In the genomic region with DNA sequence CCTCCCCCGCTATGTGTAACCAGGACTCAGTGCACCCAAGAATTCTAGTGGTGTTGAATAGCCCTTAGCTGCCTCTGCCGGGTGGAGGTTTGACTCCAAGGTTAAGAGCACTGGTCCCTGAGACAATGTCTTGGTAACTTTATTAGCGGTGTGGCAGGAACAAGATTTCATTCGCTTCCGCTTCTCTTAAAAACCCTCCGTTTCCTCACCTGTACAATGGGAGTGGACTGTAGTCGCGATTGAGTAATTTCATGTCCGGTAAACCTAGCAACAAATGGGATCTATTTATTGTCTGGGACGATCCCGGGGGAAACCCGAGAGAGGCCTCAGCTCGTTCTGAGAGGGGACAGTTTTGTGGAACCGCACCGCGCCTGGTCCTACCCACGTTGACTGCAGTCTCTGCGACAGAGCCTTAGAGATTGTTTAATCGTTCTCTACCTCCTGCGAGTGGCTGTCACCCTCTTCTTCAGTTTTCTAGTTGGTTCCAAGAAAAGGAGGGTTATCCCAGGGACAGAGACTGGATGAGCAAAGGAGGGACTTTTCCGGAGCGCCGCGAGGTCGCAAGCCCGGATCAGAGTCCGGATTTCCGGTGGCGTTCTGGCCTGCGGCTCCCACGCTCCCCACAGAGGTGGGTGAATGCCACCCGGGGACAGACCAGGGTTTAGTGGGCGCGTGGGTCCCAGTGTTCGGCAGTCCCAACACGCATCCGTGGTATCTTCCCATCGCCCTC, we compare ENCODE assay signal across 7 mouse cellular contexts. TPM values are rescaled to one million over a fixed set of nuclear protein-coding genes. Genes with fewer than 3 reads are reported as not detected.
DNase-seq lines count a peak whose midpoint lies in the region; ATAC-seq and TF ChIP-seq lines count a peak whose summit lies in the region.

No protein-coding gene starts in this region.

- peak overlapping the region; percentile 54 for H3K4me3 ChIP-seq in heart, embryonic 13.5 days
- peak overlapping the region; percentile 26 for H3K4me3 ChIP-seq in midbrain, embryonic 14.5 days (replicated peaks; ENCODE audit: low read depth, low read length)

- DNase-seq in Muller cell, postnatal 12 days (ENCODE audit: inconsistent ontology term): peak; percentile 17
- peak; percentile 28 for DNase-seq in brain, embryonic 14.5 days (ENCODE audit: low read depth)
- DNase-seq in kidney, postnatal 14 days: peak; percentile 56
- DNase-seq in midbrain, embryonic 14.5 days: no peak
- DNase-seq in layer of hippocampus, adult 9-11 months: no peak

- WGBS in heart, embryonic 13.5 days: 1% methylated on average over 38 of the region's 38 CpGs
- 2% methylated on average over 38 of the region's 38 CpGs for WGBS in midbrain, embryonic 14.5 days

- H3K9me3 ChIP-seq in heart, embryonic 13.5 days: no peaks in the 10 kb centered on the region
- H3K9me3 ChIP-seq in midbrain, embryonic 14.5 days (ENCODE audit: control insufficient read depth, low read length): no peaks in the 10 kb centered on the region

- no peaks in the 10 kb centered on the region for H3K36me3 ChIP-seq in heart, embryonic 13.5 days
- H3K36me3 ChIP-seq in midbrain, embryonic 14.5 days (ENCODE audit: control insufficient read depth, insufficient read depth, low read length): no peaks in the 10 kb centered on the region

- TF ChIP-seq CTCF in brain, embryonic 14.5 days (IDR thresholded peaks at IDR 0.05; ENCODE audit: borderline replicate concordance, extremely low read depth, insufficient read depth, insufficient read length): no peak

- H3K9ac ChIP-seq in heart, embryonic 13.5 days: peak overlapping the region; percentile 75
- H3K9ac ChIP-seq in midbrain, embryonic 14.5 days (replicated peaks; ENCODE audit: low read length): peak overlapping the region; percentile 40; the same call in 1 of the 2 replicates

- no peak for TF ChIP-seq POLR2A in brain, embryonic 14.5 days (IDR thresholded peaks at IDR 0.05; ENCODE audit: borderline replicate concordance, extremely low read depth, insufficient read depth, insufficient read length, poor library complexity, severe bottlenecking)

- no peak for ATAC-seq in heart, embryonic 13.5 days (ENCODE audit: extremely low read depth, insufficient number of reproducible peaks, low FRiP score, low TSS enrichment)
- no peak for ATAC-seq in midbrain, embryonic 14.5 days (ENCODE audit: low FRiP score, low TSS enrichment)
- no peak for ATAC-seq in frontal cortex, adult (ENCODE audit: low TSS enrichment)

- peaks cover 62% of the 10 kb centered on the region for H3K27me3 ChIP-seq in heart, embryonic 13.5 days (replicated peaks)
- peaks cover 35% of the 10 kb centered on the region for H3K27me3 ChIP-seq in midbrain, embryonic 14.5 days (ENCODE audit: control insufficient read depth, insufficient read depth, low read length)

- H3K4me1 ChIP-seq in heart, embryonic 13.5 days: peaks cover 36% of the 10 kb centered on the region
- H3K4me1 ChIP-seq in midbrain, embryonic 14.5 days (ENCODE audit: control insufficient read depth, insufficient read depth, low read length): peaks cover 18% of the 10 kb centered on the region

- H3K27ac ChIP-seq in heart, embryonic 13.5 days (replicated peaks): no peak overlapping the region
- no peak overlapping the region for H3K27ac ChIP-seq in midbrain, embryonic 14.5 days (replicated peaks; ENCODE audit: low read depth, low read length)

- peak overlapping the region; percentile 94 for H3K4me2 ChIP-seq in heart, embryonic 13.5 days
- H3K4me2 ChIP-seq in midbrain, embryonic 14.5 days (ENCODE audit: low read length): peak overlapping the region; percentile 97

RNA-seq across cellular contexts. Expression of gene Ebf1, which starts 4.3 kb away (rescaled TPM):
- 33.8 and 53.1 TPM in 2 replicates for polyA plus RNA-seq in brain, embryonic 14.5 days (2012; rRNA removed)
- polyA plus RNA-seq in heart, embryonic 13.5 days (2015; fragmentation: Nextera tagmentation; extraction: Ambion mirVana): 12.9 and 13.0 TPM in 2 replicates
- polyA plus RNA-seq in midbrain, embryonic 14.5 days (2014; fragmentation: Nextera tagmentation; extraction: Ambion mirVana): 98.3 and 112 TPM in 2 replicates

Comparison
In these comparisons a context has a peak if more than half of its experiments do, and no peak if none do; other contexts are left out.
1. DNase-seq: peak in Muller cell, postnatal 12 days (single experiment), brain, embryonic 14.5 days (single experiment) and kidney, postnatal 14 days (single experiment); none in midbrain, embryonic 14.5 days (single experiment) and layer of hippocampus, adult 9-11 months (single experiment).